Mouse (Mus musculus) embryonic facial prominence, embryonic 11.5 days (tissue): Measurements from ENCODE around the gene Gm3115. TPM values are rescaled to one million over a fixed set of nuclear protein-coding genes. Genes with fewer than 3 reads are reported as not detected.
"Not testable (repeated sequence)": the region's sequence is repeated elsewhere in the genome, so short reads cannot be mapped to it uniquely, and the experiment has no call there.

Source experiments
- ATAC-seq: fragments of 200-750 bp; cut with Nextera tagmentation; replicated peaks from 2 replicates; pipeline ENCODE4 v1.8.0; 2017; ENCODE audit warnings: low read depth; ENCODE audit not compliant: insufficient number of reproducible peaks, low FRiP score, low TSS enrichment
- DNase-seq: peaks from one replicate; pipeline ENCODE4 v3.0.0-alpha.2; 2015; ENCODE audit warnings: low spot score
- H3K27ac ChIP-seq: fragments of 300-500 bp; sonication (generic); replicated peaks from 2 replicates; pipeline ENCODE4 v1.5.1; 2014; ENCODE audit warnings: mild to moderate bottlenecking, low read depth, low read length, control low read depth
- H3K27me3 ChIP-seq: fragments of 300-500 bp; sonication (generic); 2 replicates; pipeline ENCODE4 v1.6.1; 2014; ENCODE audit warnings: mild to moderate bottlenecking, low read length, moderate library complexity, mixed read lengths; ENCODE audit not compliant: control insufficient read depth, insufficient read depth
- H3K36me3 ChIP-seq: fragments of 300-500 bp; sonication (generic); replicated peaks from 2 replicates; pipeline ENCODE4 v1.6.1; 2014; ENCODE audit warnings: low read depth, mild to moderate bottlenecking, low read length, moderate library complexity, mixed read lengths; ENCODE audit not compliant: control insufficient read depth, insufficient read depth
- H3K4me1 ChIP-seq: fragments of 300-500 bp; sonication (generic); 2 replicates; pipeline ENCODE4 v1.6.1; 2014; ENCODE audit warnings: low read length, mixed read lengths; ENCODE audit not compliant: control insufficient read depth, insufficient read depth
- H3K4me2 ChIP-seq: fragments of 300-500 bp; sonication (generic); 2 replicates; pipeline ENCODE4 v1.6.1; 2014; ENCODE audit warnings: low read depth, mild to moderate bottlenecking, control low read depth, low read length, moderate library complexity
- H3K4me3 ChIP-seq: fragments of 300-500 bp; sonication (generic); 2 replicates; pipeline ENCODE4 v1.5.1; 2014; ENCODE audit warnings: low read depth, low read length, control low read depth
- H3K9ac ChIP-seq: fragments of 300-500 bp; sonication (generic); replicated peaks from 2 replicates; pipeline ENCODE4 v1.6.1; 2014; ENCODE audit warnings: mild to moderate bottlenecking, control low read depth, low read length
- H3K9me3 ChIP-seq: fragments of 300-500 bp; sonication (generic); replicated peaks from 2 replicates; pipeline ENCODE4 v1.6.1; 2016; ENCODE audit warnings: mild to moderate bottlenecking, low read length, inconsistent platforms, mixed read lengths; ENCODE audit not compliant: control insufficient read depth
- WGBS: fragments of 180-500 bp; shearing (Covaris S2); extraction: QIAGEN DNeasy Blood & Tissue Kit; methylation state at CpG from one replicate; pipeline ENCODE4 v1.1.7; 2014; 5-methylcytosine and 5-hydroxymethylcytosine counted together
- polyA plus RNA-seq: library from polyadenylated mRNA; unstranded; fragments of >200 nt; fragmentation: Nextera tagmentation; extraction: Ambion mirVana; gene quantifications from 2 replicates; pipeline ENCODE4 v1.2.1, GENCODE M21; 2014

Gene Gm3115
- not detected in 2 replicates for polyA plus RNA-seq

DNA sequence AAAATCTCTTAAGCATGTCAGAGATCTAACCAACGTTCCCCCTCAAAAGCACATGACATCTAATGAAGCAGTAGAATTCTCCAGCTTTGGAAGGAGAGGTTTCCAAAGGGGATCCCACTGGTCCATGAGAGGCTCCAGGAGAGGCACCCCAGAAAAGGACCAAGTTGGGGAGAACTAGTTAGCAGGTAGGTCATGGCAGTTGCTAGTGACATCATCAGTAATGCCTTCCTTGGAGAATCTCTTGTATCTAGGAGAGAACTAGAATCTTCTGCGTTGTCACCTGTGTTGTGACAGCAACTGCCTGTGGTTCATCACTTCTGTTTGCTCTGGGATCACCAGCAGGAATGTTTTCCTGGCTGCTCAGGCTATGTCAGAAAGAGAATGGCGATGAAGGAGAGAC is at the start of gene Gm3115:
Gene Gm3115 (plus strand): TSS at position 301 of the 400 bp plus-strand sequence.
- DNase-seq, H3K27me3 ChIP-seq, H3K4me2 ChIP-seq, H3K36me3 ChIP-seq, ATAC-seq, H3K4me1 ChIP-seq, H3K27ac ChIP-seq, H3K9me3 ChIP-seq, H3K9ac ChIP-seq, H3K4me3 ChIP-seq: not testable (repeated sequence)
- WGBS: 49% methylated on average over 2 of the region's 3 CpGs

DNA sequence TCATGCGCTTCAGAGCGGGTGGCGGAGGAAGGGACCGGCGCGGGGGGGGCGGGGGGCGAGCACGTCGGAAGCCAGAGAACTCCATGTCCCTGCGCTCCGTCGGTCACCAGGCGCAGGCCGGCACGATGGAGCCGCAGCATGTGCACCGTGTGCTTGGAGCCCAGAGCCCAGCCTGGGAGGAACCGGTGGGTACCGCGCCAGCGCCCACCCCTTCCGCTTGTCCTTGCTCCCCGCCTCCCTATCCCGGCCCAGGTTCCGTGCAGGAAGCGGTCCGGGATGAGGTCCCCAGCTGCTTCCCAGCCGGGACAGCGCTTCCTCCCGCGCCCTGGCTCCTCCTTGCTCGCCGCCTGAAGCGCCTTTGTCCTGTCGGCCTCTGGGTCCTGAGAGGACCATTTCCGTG is 26.5 kb downstream of the Gm3115 start, which contains the start of gene Gm8108:
Gene Gm8108 (plus strand): TSS at position 101 of the 400 bp plus-strand sequence.
- ATAC-seq, H3K9me3 ChIP-seq, H3K36me3 ChIP-seq, H3K27me3 ChIP-seq, H3K4me1 ChIP-seq, H3K27ac ChIP-seq: not testable (repeated sequence)
- H3K9ac ChIP-seq: peak within 1 kb of the TSS; percentile 34
- peak within 1 kb of the TSS; percentile 55 for H3K4me2 ChIP-seq
- H3K4me3 ChIP-seq: peak within 1 kb of the TSS; percentile 35
- WGBS: 3% methylated on average over 27 of the region's 37 CpGs
- DNase-seq: peak; percentile 2

DNA sequence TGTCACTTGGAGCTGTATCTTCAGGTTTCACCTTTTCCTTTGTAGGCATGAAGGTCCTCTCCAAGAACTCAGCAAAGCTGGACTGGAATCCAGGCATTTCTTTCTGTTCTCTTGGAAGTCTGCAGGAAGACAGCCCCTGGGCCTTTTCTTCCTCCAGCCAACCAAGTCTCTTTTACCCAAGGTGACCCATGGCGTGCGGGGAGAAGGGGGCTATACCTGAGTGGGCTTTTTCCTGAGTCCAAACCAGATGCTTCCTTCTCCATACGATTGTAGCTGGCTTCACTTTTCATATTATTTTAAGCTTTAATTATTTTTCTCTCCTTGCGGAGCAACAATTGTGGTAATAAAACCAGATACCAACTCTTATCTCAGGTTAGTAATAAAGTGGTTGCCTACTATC is 57.7 kb downstream of the Gm3115 start:
- H3K9ac ChIP-seq, H3K27me3 ChIP-seq, H3K4me1 ChIP-seq, DNase-seq, H3K9me3 ChIP-seq, H3K27ac ChIP-seq, ATAC-seq, H3K4me3 ChIP-seq, H3K36me3 ChIP-seq, H3K4me2 ChIP-seq: not testable (repeated sequence)
- WGBS: 71% methylated on average over 4 of the region's 4 CpGs

Other genes with a start within 250 kb of the Gm3115 start
- gene Gm3033, start 237.9 kb upstream of the Gm3115 start, polyA plus RNA-seq: not detected in 2 replicates
- 0.33 TPM in 1 of 2 replicates, not detected in the other for gene Gm2916, start 199.9 kb upstream of the Gm3115 start, polyA plus RNA-seq
- not detected in 2 replicates for gene Gm3029, start 152.4 kb upstream of the Gm3115 start, polyA plus RNA-seq
- gene Gm3095, start 120.6 kb upstream of the Gm3115 start, polyA plus RNA-seq: 0.17 TPM in 1 of 2 replicates, not detected in the other
- gene Gm3099, start 85.7 kb upstream of the Gm3115 start, polyA plus RNA-seq: not detected in 2 replicates
- 0.52 and 0.64 TPM in 2 replicates for gene Gm5796, start 60.2 kb upstream of the Gm3115 start, polyA plus RNA-seq
- gene Gm8108, start 26.4 kb downstream of the Gm3115 start, polyA plus RNA-seq: 1.4 TPM in 1 of 2 replicates, not detected in the other
- gene Gm3127, start 80.9 kb downstream of the Gm3115 start, polyA plus RNA-seq: not detected in 2 replicates
- gene Gm2974, start 98.5 kb downstream of the Gm3115 start, polyA plus RNA-seq: 1.8 and 1.9 TPM in 2 replicates
- not detected in 2 replicates for gene Gm3138, start 165.5 kb downstream of the Gm3115 start, polyA plus RNA-seq
- gene Gm3149, start 233.2 kb downstream of the Gm3115 start, polyA plus RNA-seq: not detected in 2 replicates